Mouse (Mus musculus) bone marrow macrophage, adult 2 months (primary cell): Measurements from ENCODE around the gene Col1a2.

ENCODE experiments used
- CTCF ChIP-seq: IDR thresholded peaks from 2 replicates; pipeline ENCODE4 v1.5.1; 2012; ENCODE audit warnings: low read depth, mild to moderate bottlenecking, low read length, moderate library complexity
- POLR2A ChIP-seq: IDR thresholded peaks from 2 replicates; pipeline ENCODE4 v1.6.1; 2012; ENCODE audit warnings: mild to moderate bottlenecking, low read depth, low read length, borderline replicate concordance

DNA sequence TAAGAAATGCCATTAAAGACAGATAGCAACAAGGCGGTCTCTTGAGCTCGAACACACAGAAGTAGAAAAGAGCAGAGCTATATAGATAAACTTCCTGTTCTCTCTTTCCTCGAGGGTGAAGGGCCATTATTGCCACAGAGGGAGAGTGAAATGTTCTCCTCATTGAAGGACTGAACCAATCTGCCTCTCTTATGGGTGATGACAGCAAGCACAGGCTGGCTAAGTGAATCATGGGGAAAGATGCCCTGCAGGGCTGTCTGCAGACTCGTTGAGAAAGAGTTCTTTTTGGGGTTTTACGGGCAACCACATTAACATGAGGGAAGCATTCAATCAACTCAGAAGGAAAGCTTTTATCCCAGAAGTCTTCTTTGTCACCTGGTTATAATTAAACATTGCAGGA, 75.0 kb downstream of the Col1a2 start:
- no peak for TF ChIP-seq CTCF
- TF ChIP-seq POLR2A, result no peak
